Mouse (Mus musculus) liver, postnatal 0 days (tissue): ENCODE data around the gene Map3k6.

Experiments
- CTCF ChIP-seq: sonication (generic); IDR thresholded peaks from 2 replicates; pipeline ENCODE4 v1.5.1; 2016; ENCODE audit warnings: antibody characterized with exemption, low read depth
- EP300 ChIP-seq: IDR thresholded peaks from 2 replicates; pipeline ENCODE4 v1.6.1; 2016; ENCODE audit warnings: antibody characterized with exemption, low read depth, mild to moderate bottlenecking

- TF ChIP-seq CTCF, result no peak
- TF ChIP-seq EP300, result no peak
Measured at GRCm38 (mm10) chr4:133278067-133278466, 37.4 kb downstream of the Map3k6 start.
